Mouse (Mus musculus) erythroblast, embryonic 14.5 days (primary cell): ENCODE results near the gene Tent5b.

Experiments
- GATA1 ChIP-seq: IDR thresholded peaks from 2 replicates; pipeline ENCODE4 v1.6.1; 2012; ENCODE audit warnings: low read length, inconsistent platforms, mixed read lengths
- TAL1 ChIP-seq: IDR thresholded peaks from 3 replicates; pipeline ENCODE4 v1.6.1; 2012; ENCODE audit warnings: low read length, inconsistent platforms, mixed read lengths

DNA sequence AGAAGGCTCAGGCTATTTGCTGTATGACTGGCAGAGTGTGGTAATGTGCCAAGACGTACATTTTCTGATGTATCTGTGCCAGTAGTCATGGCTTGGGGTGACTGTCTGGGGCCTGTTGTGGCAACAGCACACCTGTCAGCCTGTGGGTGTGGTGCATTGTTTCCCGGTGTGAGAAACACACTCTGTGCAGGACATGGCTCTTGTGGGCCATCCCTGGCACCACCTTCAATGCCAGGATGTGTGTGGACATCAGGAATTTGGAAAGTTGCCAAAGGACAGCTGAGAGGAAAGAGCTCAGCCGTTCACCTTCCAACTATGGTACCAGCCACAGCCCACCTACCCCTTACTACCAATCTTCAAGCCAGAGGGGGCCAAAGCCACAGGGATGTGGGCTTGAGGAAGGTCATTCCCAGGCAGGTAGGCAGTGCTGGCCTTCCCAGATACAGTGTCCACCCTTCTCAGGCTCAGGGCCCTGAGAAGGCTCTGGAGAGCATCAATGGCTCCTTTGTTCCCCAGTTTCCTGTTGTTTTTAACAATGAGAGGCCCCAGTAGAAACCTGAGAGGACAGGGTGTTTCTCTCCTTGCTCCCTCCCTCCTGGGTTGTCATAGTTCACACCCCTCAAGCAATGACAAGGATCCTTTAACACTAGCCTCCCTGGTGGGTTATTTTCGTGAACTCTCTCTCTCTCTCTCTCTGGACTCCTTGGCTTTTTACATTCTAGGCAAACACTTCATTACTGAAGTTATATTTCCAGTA, 9.7 kb downstream of the Tent5b start:
- no peak for TF ChIP-seq TAL1
- no peak for TF ChIP-seq GATA1
